Comparison of ENCODE assay signal across 21 mouse cellular contexts in the genomic region with DNA sequence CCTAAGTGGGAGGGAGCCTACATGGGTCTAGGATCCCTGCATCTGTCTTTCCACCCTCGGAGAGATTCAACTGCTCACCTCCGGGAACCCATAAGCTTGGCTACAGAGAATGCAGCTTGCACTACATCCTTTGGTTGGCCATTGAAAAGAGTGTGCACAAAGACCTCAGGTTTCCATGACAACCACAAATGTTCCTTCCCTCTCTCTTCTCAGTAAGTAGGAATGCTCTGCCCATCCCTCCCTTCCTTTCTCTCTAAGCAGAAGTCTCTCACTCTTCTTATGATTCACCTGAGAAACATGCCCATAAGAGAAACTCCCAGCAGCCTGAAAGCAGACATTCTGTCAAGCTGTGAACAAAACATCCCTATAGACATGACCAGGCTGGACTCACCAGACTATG.
DNase-seq lines count a peak whose midpoint lies in the region; ATAC-seq lines count a peak whose summit lies in the region.
"Had no signal": no experiment of that assay in that cellular context is flagged by ENCODE, and none has a peak within 500 bp of the region (broad histone marks: within the 10 kb centered on the region; RNA-seq: fewer than 3 reads in every experiment).

No protein-coding gene starts in this region.

- peak; percentile 3 for DNase-seq in forebrain, embryonic 14.5 days (ENCODE audit: low spot score)
- no peak for DNase-seq in forebrain, embryonic 10.5 days (ENCODE audit: extremely low spot score, low spot score)
- DNase-seq in midbrain, embryonic 14.5 days: peak; percentile 23
- DNase-seq in midbrain, embryonic 10.5 days (ENCODE audit: low spot score): no peak
- DNase-seq in 3T3-L1 (ENCODE audit: low read depth, low spot score): peak; percentile 1
- DNase-seq in brain, embryonic 18.5 days (ENCODE audit: low read depth, low spot score): peak; percentile 2
- no peak for DNase-seq in thymus, postnatal 10 days (ENCODE audit: low spot score in 2 of 2)
- DNase-seq: adrenal gland, postnatal 14 days; cerebellum, adult 11 months; cerebellum, adult 8-10 months; cerebellum, postnatal 14 days; embryo, embryonic 11 days; gastrocnemius, adult 2 months; gastrocnemius, postnatal 25 days; heart, postnatal 36 days had no signal

- no peak overlapping the region for H3K9ac ChIP-seq in forebrain, embryonic 14.5 days (ENCODE audit: low read length)
- no peak overlapping the region for H3K9ac ChIP-seq in midbrain, embryonic 14.5 days (replicated peaks; ENCODE audit: low read length)
- H3K9ac ChIP-seq: embryonic facial prominence, embryonic 15.5 days; forebrain, embryonic 12.5 days; heart, embryonic 13.5 days; hindbrain, embryonic 13.5 days had no signal

- H3K4me2 ChIP-seq in forebrain, embryonic 14.5 days (ENCODE audit: low read length): no peak overlapping the region
- no peak overlapping the region for H3K4me2 ChIP-seq in midbrain, embryonic 14.5 days (ENCODE audit: low read length)
- H3K4me2 ChIP-seq: embryonic facial prominence, embryonic 15.5 days; forebrain, embryonic 12.5 days; heart, embryonic 13.5 days; hindbrain, embryonic 13.5 days had no signal

- H3K9me3 ChIP-seq in forebrain, embryonic 14.5 days (replicated peaks; ENCODE audit: control insufficient read depth, low read length): no peaks in the 10 kb centered on the region
- no peaks in the 10 kb centered on the region for H3K9me3 ChIP-seq in forebrain, embryonic 10.5 days
- H3K9me3 ChIP-seq in midbrain, embryonic 14.5 days (ENCODE audit: control insufficient read depth, low read length): no peaks in the 10 kb centered on the region
- H3K9me3 ChIP-seq in midbrain, embryonic 10.5 days (replicated peaks): no peaks in the 10 kb centered on the region
- H3K9me3 ChIP-seq: embryonic facial prominence, embryonic 15.5 days; forebrain, embryonic 12.5 days; heart, embryonic 13.5 days; hindbrain, embryonic 13.5 days had no signal

- no peaks in the 10 kb centered on the region for H3K36me3 ChIP-seq in forebrain, embryonic 14.5 days (ENCODE audit: control insufficient read depth, insufficient read depth, low read length)
- no peaks in the 10 kb centered on the region for H3K36me3 ChIP-seq in forebrain, embryonic 10.5 days (replicated peaks)
- H3K36me3 ChIP-seq in midbrain, embryonic 14.5 days (ENCODE audit: control insufficient read depth, insufficient read depth, low read length): no peaks in the 10 kb centered on the region
- H3K36me3 ChIP-seq in midbrain, embryonic 10.5 days: no peaks in the 10 kb centered on the region
- H3K36me3 ChIP-seq: embryonic facial prominence, embryonic 15.5 days; forebrain, embryonic 12.5 days; heart, embryonic 13.5 days; hindbrain, embryonic 13.5 days had no signal

- no peak overlapping the region for H3K27ac ChIP-seq in forebrain, embryonic 14.5 days (ENCODE audit: low read depth, low read length)
- H3K27ac ChIP-seq in forebrain, embryonic 10.5 days: no peak overlapping the region
- H3K27ac ChIP-seq in midbrain, embryonic 14.5 days (replicated peaks; ENCODE audit: low read depth, low read length): no peak overlapping the region
- no peak overlapping the region for H3K27ac ChIP-seq in midbrain, embryonic 10.5 days (replicated peaks)
- H3K27ac ChIP-seq: embryonic facial prominence, embryonic 15.5 days; forebrain, embryonic 12.5 days; gastrocnemius, adult 2 months; heart, embryonic 13.5 days; hindbrain, embryonic 13.5 days had no signal

- H3K27me3 ChIP-seq in forebrain, embryonic 14.5 days (replicated peaks; ENCODE audit: control insufficient read depth, insufficient read depth, low read length): no peaks in the 10 kb centered on the region
- peaks cover 5% of the 10 kb centered on the region; the same call in 1 of the 2 replicates for H3K27me3 ChIP-seq in forebrain, embryonic 10.5 days (ENCODE audit: poor library complexity, severe bottlenecking)
- H3K27me3 ChIP-seq in midbrain, embryonic 14.5 days (ENCODE audit: control insufficient read depth, insufficient read depth, low read length): no peaks in the 10 kb centered on the region
- no peaks in the 10 kb centered on the region for H3K27me3 ChIP-seq in midbrain, embryonic 10.5 days (ENCODE audit: low read depth, poor library complexity, severe bottlenecking)
- H3K27me3 ChIP-seq: embryonic facial prominence, embryonic 15.5 days; forebrain, embryonic 12.5 days; heart, embryonic 13.5 days; hindbrain, embryonic 13.5 days had no signal

- H3K4me3 ChIP-seq in forebrain, embryonic 14.5 days (ENCODE audit: low read depth, low read length): no peak overlapping the region
- no peak overlapping the region for H3K4me3 ChIP-seq in forebrain, embryonic 10.5 days
- H3K4me3 ChIP-seq in midbrain, embryonic 14.5 days (replicated peaks; ENCODE audit: low read depth, low read length): no peak overlapping the region
- H3K4me3 ChIP-seq in midbrain, embryonic 10.5 days: no peak overlapping the region
- H3K4me3 ChIP-seq: embryonic facial prominence, embryonic 15.5 days; erythroblast, embryonic 14.5 days; forebrain, embryonic 12.5 days; gastrocnemius, adult 2 months; heart, embryonic 13.5 days; hindbrain, embryonic 13.5 days had no signal

- 52% methylated on average over 2 of the region's 2 CpGs for WGBS in forebrain, embryonic 14.5 days
- 54% methylated on average over 2 of the region's 2 CpGs for WGBS in forebrain, embryonic 10.5 days
- WGBS in midbrain, embryonic 14.5 days: 36% methylated on average over 2 of the region's 2 CpGs
- 56% methylated on average over 2 of the region's 2 CpGs for WGBS in midbrain, embryonic 10.5 days

- H3K4me1 ChIP-seq in forebrain, embryonic 14.5 days (ENCODE audit: control insufficient read depth, insufficient read depth, low read length): no peaks in the 10 kb centered on the region
- no peaks in the 10 kb centered on the region for H3K4me1 ChIP-seq in forebrain, embryonic 10.5 days
- no peaks in the 10 kb centered on the region for H3K4me1 ChIP-seq in midbrain, embryonic 14.5 days (ENCODE audit: control insufficient read depth, insufficient read depth, low read length)
- 0 out of 2 replicates have a peak, but pooled peaks cover 4% of the 10 kb centered on the region for H3K4me1 ChIP-seq in midbrain, embryonic 10.5 days
- H3K4me1 ChIP-seq: embryonic facial prominence, embryonic 15.5 days; forebrain, embryonic 12.5 days; heart, embryonic 13.5 days; hindbrain, embryonic 13.5 days had no signal

- no peak for ATAC-seq in forebrain, embryonic 14.5 days
- no peak for ATAC-seq in midbrain, embryonic 14.5 days (ENCODE audit: low FRiP score, low TSS enrichment)
- ATAC-seq: activated CD4-positive, CD25-positive, alpha-beta regulatory T cell, adult 4 months had no signal

Comparison
In these comparisons a context has a peak if more than half of its experiments do, and no peak if none do; other contexts are left out.
1. DNase-seq: peak in forebrain, embryonic 14.5 days (single experiment), midbrain, embryonic 14.5 days (single experiment), 3T3-L1 (single experiment) and brain, embryonic 18.5 days (single experiment); none in forebrain, embryonic 10.5 days (single experiment), midbrain, embryonic 10.5 days (single experiment) and thymus, postnatal 10 days (0 of 2).